Mouse (Mus musculus) spleen, adult 2 months (tissue): Measurements from ENCODE around the gene Tmtc1.

ENCODE experiments used
- CTCF ChIP-seq: fragments of 200-500 bp; IDR thresholded peaks from 2 replicates; pipeline ENCODE4 v1.5.1; 2011; ENCODE audit warnings: mild to moderate bottlenecking, inconsistent platforms; ENCODE audit not compliant: insufficient read depth, insufficient read length, insufficient replicate concordance; ENCODE audit errors: extremely low read depth
- POLR2A ChIP-seq: fragments of 200-500 bp; IDR thresholded peaks from 2 replicates; pipeline ENCODE4 v1.6.1; 2011; ENCODE audit warnings: low read depth, low read length, inconsistent platforms

DNA sequence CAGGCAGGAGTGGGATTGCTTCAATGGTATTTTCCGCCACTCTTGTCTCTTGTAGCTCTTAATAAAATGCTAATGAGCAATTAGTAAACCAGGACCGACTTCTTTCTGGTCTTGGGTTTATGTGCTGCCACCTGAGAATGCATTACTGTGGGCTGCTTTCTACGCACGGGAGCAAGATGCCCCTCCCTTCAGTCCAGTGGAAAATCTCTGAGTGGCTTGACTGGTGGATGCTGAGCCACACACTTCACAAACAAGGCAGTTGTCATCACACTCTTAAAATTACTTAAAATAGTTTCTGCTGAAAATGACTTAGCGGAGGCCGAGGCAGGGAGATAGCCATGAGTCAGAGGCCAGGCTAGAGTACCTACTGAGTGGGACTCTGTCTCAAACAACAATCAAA is 116.1 kb downstream of the Tmtc1 start:
- TF ChIP-seq POLR2A, result no peak
- TF ChIP-seq CTCF, result no peak
